Mouse (Mus musculus) embryonic facial prominence, embryonic 15.5 days (tissue): ENCODE measurements around the gene Carmil2. TPM values are rescaled to one million over a fixed set of nuclear protein-coding genes. Genes with fewer than 3 reads are reported as not detected.

Experiments
- ATAC-seq: fragments of 200-750 bp; cut with Nextera tagmentation; 2 replicates; pipeline ENCODE4 v1.8.0; 2017; ENCODE audit warnings: low read depth, moderate TSS enrichment; ENCODE audit not compliant: insufficient number of reproducible peaks, low FRiP score, low TSS enrichment
- H3K27ac ChIP-seq: fragments of 300-500 bp; sonication (generic); replicated peaks from 2 replicates; pipeline ENCODE4 v1.5.1; 2015; ENCODE audit warnings: mild to moderate bottlenecking, inconsistent platforms
- H3K27me3 ChIP-seq: fragments of 300-500 bp; sonication (generic); 2 replicates; pipeline ENCODE4 v1.6.1; 2015; ENCODE audit warnings: inconsistent platforms
- H3K36me3 ChIP-seq: fragments of 300-500 bp; sonication (generic); 2 replicates; pipeline ENCODE4 v1.6.1; 2015; ENCODE audit warnings: mild to moderate bottlenecking, inconsistent platforms
- H3K4me1 ChIP-seq: fragments of 300-500 bp; sonication (generic); 2 replicates; pipeline ENCODE4 v1.6.1; 2015; ENCODE audit warnings: inconsistent platforms
- H3K4me2 ChIP-seq: fragments of 300-500 bp; sonication (generic); replicated peaks from 2 replicates; pipeline ENCODE4 v1.6.1; 2015; ENCODE audit warnings: mild to moderate bottlenecking, inconsistent platforms
- H3K4me3 ChIP-seq: fragments of 300-500 bp; sonication (generic); replicated peaks from 2 replicates; pipeline ENCODE4 v1.5.1; 2015; ENCODE audit warnings: mild to moderate bottlenecking, inconsistent platforms
- H3K9ac ChIP-seq: fragments of 300-500 bp; sonication (generic); 2 replicates; pipeline ENCODE4 v1.6.1; 2015; ENCODE audit warnings: inconsistent platforms
- H3K9me3 ChIP-seq: fragments of 300-500 bp; sonication (generic); replicated peaks from 2 replicates; pipeline ENCODE4 v1.6.1; 2016; ENCODE audit warnings: inconsistent platforms
- WGBS: fragments of 180-500 bp; shearing (Covaris S2); methylation state at CpG from one replicate; pipeline ENCODE4 v1.1.7; 2015; 5-methylcytosine and 5-hydroxymethylcytosine counted together
- polyA plus RNA-seq: library from polyadenylated mRNA; unstranded; fragments of >200 nt; fragmentation: Nextera tagmentation; extraction: Ambion mirVana; gene quantifications from 2 replicates; pipeline ENCODE4 v1.2.1, GENCODE M21; 2015

Gene Carmil2
- polyA plus RNA-seq, 1 experiment from 2014 or later: 1.0 TPM

DNA sequence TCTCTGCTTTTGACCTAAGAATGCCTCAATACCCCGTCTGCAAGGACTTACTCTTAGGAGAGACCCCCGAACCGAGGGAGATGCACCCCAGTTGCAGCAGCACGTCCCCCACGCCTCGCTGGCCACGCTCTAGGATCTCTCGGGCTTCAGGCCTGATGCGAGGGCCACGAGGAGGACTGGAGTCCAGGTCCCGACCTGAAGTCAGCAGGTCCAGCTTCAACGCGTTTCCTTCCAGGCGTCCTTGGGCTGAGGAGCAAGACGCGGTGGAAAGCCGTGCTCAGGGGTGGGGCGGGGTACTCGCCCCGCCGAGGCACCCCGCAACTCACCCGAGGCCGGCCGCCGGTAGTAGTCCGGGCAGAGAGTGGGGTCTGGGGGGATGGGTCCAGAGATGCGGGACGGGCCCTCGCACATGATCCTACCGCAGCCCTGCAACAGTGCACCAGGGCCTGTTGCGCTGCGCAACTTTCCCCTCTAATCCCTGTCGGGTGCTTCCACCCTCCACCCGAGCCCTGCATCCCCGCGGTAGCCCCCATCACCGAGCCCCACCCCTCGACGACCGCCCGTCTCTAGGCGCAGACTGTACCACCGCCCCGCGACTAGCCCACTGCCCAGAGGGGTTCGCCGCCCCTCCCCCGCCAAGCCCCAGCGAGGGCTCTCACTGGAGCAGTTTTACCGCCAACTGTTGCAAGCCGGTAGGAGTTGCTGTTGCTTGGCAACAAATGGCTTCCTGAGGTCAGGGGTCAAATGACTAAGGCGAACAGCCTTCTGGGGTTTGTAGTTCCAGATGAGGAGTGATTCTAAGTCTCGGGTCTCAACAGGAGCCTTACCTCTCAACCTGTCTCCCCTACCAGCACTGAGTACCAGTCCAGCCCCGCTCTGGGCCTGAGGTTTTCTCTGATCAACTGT is 21.7 kb downstream of the Carmil2 start, which contains the start of the genes 4933405L10Rik and Enkd1:
Gene 4933405L10Rik (plus strand): TSS at position 158 of the 906 bp plus-strand sequence.
Gene Enkd1 (minus strand): TSS at position 713 of the 906 bp plus-strand sequence.
- ATAC-seq: peak; percentile 77
- Histone ChIP-seq H3K27ac (peak within 1 kb of the TSS; percentile 28; the same call in 1 of the 2 replicates), H3K27me3 (no peaks in the 10 kb centered on the region), H3K9me3 (no peaks in the 10 kb centered on the region), H3K9ac (peak within 1 kb of the TSS; percentile 57), H3K36me3 (peaks cover 20% of the 10 kb centered on the region), H3K4me2 (peak within 1 kb of the TSS; percentile 97), H3K4me3 (peak within 1 kb of the TSS; percentile 87), H3K4me1 (peaks cover 14% of the 10 kb centered on the region)
- WGBS: 1% methylated on average over 50 of the region's 55 CpGs

DNA sequence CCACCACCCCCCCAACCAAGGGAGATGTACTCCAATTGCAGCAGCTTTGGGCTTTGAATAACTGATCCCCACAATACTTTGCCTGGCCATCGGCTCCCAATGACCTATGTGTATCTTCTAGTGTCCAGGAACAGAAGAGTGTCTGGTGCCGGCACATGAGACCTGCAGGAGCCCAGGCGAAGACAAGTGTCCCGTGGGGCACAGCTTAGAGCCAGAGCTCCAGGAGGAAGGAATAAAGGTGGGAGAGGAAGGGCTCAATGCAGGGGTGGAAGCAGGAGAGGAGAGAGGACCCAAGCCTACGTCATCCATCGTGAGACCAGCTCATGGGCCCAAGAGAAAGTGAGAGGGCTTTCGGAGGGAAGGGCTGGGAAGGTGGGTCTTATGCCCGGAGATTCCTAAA is 22.6 kb downstream of the Carmil2 start:
- no peak overlapping the region for H3K4me2 ChIP-seq
- WGBS: 92% methylated on average over 8 of the region's 8 CpGs
- peaks cover 11% of the 10 kb centered on the region; the same call in 1 of the 2 replicates for H3K36me3 ChIP-seq
- H3K27me3 ChIP-seq: no peaks in the 10 kb centered on the region
- no peak for ATAC-seq
- H3K4me1 ChIP-seq: peaks cover 14% of the 10 kb centered on the region
- H3K4me3 ChIP-seq: no peak overlapping the region
- no peak overlapping the region for H3K9ac ChIP-seq
- no peaks in the 10 kb centered on the region for H3K9me3 ChIP-seq
- no peak overlapping the region for H3K27ac ChIP-seq

DNA sequence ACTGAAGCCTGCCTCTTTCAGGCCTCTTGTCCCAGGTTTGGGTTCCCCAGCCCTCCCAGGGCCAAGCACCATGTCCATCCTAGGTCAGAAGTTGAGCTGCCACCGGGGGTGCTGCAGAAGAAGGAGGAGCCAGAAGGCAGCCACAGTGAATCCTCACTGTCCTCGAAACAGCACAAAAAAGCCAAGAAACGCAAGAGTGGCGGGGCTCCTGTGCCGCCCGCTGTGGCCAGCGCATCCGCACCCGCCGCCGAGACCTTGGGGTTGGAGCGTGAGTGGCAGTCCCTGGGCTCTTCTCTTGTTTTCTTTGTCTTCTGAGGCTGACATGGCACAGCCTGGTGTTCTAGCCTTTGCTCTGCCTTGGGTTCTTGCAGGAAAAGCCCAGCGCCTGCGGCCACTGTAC is 23.2 kb downstream of the Carmil2 start:
- no peaks in the 10 kb centered on the region for H3K9me3 ChIP-seq
- peaks cover 5% of the 10 kb centered on the region; the same call in 1 of the 2 replicates for H3K36me3 ChIP-seq
- no peak overlapping the region for H3K27ac ChIP-seq
- WGBS: 70% methylated on average over 14 of the region's 14 CpGs
- ATAC-seq: no peak
- H3K4me2 ChIP-seq: no peak overlapping the region
- peaks cover 14% of the 10 kb centered on the region for H3K4me1 ChIP-seq
- no peak overlapping the region for H3K9ac ChIP-seq
- no peaks in the 10 kb centered on the region for H3K27me3 ChIP-seq
- H3K4me3 ChIP-seq: no peak overlapping the region

DNA sequence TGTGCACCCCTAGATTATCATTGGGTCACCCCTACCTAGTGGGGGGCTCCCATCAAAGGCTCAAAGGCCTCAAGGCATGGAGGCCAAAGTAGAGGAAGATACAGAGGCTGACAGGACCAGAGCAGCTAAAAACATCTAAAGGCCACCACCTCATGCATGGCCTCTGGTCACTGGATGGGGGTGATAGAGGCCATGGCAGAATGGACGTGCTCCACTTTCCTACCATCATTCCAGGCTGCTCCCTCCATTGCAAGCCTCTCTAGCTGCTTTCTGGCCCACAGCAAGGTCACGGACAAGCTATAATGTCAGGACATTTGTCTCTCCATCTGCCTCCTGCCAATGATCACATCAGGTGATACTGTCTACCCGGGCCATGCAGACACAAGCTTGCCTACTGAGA is 26.2 kb downstream of the Carmil2 start:
- Histone ChIP-seq H3K27ac (no peak overlapping the region), H3K9me3 (no peaks in the 10 kb centered on the region), H3K4me3 (no peak overlapping the region), H3K4me1 (peaks cover 2% of the 10 kb centered on the region; the same call in 1 of the 2 replicates), H3K36me3 (no peaks in the 10 kb centered on the region), H3K27me3 (no peaks in the 10 kb centered on the region), H3K9ac (no peak overlapping the region), H3K4me2 (no peak overlapping the region)
- 82% methylated on average over 3 of the region's 3 CpGs for WGBS
- no peak for ATAC-seq

DNA sequence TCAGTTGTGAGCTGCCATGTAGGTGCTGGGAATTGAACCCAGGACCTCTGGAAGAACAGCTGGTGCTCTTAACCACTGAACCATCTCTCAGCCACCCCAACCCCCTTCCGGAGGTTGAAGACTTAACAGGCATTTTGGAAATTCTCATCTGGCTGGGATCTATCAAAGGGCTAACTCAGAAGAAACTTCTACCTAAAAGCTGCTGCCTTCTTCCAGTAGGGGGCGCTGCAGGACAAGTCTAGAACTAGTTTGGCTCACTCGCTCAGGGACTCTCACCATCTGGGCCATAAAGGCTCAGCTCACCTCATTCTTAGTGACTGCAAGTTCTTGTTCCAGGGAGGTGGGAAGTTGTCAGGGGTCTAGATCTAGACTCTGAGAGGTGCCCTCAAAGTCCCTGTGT is 28.1 kb downstream of the Carmil2 start:
- Histone ChIP-seq H3K36me3 (no peaks in the 10 kb centered on the region), H3K9ac (no peak overlapping the region), H3K9me3 (no peaks in the 10 kb centered on the region), H3K27ac (0 out of 2 replicates have a peak overlapping the region, but pooled peaks have one; percentile 73), H3K27me3 (no peaks in the 10 kb centered on the region), H3K4me2 (no peak overlapping the region), H3K4me1 (no peaks in the 10 kb centered on the region), H3K4me3 (no peak overlapping the region)
- ATAC-seq: peak; percentile 52; the same call in 1 of the 2 replicates
- WGBS: 7% methylated on average over 3 of the region's 3 CpGs

DNA sequence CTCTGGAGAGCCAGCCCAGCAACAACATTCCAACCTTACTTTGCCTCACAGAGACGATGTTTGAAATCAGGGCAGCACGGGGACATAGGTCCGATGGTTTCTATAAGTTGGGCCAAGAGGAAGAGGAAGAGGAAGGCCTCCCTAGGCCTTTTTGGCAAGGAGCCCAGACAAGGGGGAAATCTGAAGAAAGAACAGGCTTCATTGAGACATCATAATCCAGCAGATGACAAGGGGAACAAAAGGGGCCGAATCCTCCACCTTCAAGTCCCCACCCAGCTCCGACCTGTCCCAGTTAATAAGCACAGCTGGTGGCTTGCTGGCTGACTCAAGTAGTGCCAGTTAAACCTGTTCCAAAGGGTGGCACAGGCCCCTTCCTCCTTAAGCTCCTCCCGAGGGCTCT is 29.0 kb downstream of the Carmil2 start:
- Histone ChIP-seq H3K36me3 (no peaks in the 10 kb centered on the region), H3K9me3 (no peaks in the 10 kb centered on the region), H3K4me1 (no peaks in the 10 kb centered on the region), H3K9ac (no peak overlapping the region), H3K4me2 (no peak overlapping the region), H3K4me3 (no peak overlapping the region), H3K27ac (peak overlapping the region; percentile 73), H3K27me3 (no peaks in the 10 kb centered on the region)
- 51% methylated on average over 6 of the region's 6 CpGs for WGBS
- ATAC-seq: peak; percentile 51; the same call in 1 of the 2 replicates

DNA sequence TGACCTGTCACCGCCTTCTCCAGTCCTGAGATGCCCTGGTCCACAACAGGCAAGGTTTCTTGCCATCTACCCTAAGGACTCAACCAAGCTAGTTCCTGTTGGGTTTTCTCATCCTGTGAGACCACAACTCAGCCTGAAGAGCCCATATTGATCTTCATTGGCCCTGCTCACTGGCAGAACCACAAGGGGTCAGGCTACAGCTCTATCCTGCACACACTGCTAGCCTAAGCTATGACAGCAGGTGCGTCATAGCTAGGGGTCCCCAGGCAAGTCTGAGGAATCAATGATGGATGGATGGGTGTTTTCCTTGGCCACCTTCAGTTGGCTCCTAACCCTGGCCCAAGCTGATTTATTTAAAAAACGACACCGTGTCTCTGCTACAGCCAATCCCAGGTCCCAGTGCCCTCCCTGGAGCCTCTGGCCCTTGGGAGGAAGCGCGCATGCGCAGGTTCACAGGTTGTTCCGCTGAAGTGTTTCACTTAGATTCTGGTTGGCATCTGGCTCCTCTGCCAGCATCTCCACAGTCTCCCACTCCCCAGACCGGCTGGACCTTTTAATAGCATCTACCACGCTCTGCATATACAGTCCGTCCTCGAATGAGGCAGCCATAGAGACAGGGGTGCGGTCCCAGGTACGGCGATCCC is 30.4 kb downstream of the Carmil2 start:
- H3K9me3 ChIP-seq: no peaks in the 10 kb centered on the region
- 93% methylated on average over 15 of the region's 15 CpGs for WGBS
- no peak overlapping the region for H3K4me3 ChIP-seq
- H3K9ac ChIP-seq: no peak overlapping the region
- no peaks in the 10 kb centered on the region for H3K4me1 ChIP-seq
- H3K36me3 ChIP-seq: no peaks in the 10 kb centered on the region
- H3K4me2 ChIP-seq: no peak overlapping the region
- ATAC-seq: no peak
- H3K27ac ChIP-seq: no peak overlapping the region
- H3K27me3 ChIP-seq: no peaks in the 10 kb centered on the region

DNA sequence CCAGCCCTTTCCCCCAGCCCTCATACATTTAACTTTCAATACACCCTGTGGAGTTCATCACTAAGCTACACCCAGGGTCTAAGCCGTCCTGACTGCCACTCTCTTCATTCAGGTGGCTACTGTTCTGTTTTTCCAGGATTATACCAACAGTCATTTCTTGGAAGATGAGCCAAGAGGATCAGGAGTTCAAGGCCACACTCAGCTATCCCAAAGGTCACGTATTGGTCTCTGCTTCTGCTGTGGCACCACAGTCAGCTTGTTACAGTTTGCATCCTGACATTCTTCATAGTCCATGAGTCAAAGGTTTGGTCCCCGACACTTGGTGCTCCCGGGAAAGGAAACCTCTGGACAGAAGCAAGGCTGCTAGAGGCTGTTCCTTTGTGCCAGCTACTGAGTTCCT is 33.6 kb downstream of the Carmil2 start:
- Histone ChIP-seq H3K27ac (no peak overlapping the region), H3K4me2 (no peak overlapping the region), H3K9me3 (no peaks in the 10 kb centered on the region), H3K9ac (no peak overlapping the region), H3K27me3 (no peaks in the 10 kb centered on the region), H3K4me1 (no peaks in the 10 kb centered on the region), H3K4me3 (no peak overlapping the region), H3K36me3 (peaks cover 8% of the 10 kb centered on the region; the same call in 1 of the 2 replicates)
- no peak for ATAC-seq
- 86% methylated on average over 4 of the region's 4 CpGs for WGBS

DNA sequence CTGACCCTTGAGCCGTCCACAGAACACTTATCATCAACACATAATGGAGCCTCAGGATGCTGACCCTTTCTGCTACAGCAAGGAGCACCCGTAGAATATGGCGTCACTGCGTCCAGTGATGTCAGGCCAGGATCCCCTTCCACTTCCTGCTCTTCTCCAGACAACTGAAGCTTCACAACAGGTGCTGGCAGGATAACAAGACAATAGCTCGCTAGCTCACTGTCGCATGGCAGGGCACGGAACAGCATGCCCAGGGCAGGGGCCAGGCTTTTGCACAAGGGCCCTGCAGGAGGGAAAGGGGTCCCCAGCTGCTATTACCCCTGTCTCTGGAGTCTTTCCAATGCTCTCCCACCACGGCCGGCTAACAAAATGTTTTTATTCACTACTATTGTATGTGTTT is 36.8 kb downstream of the Carmil2 start:
- no peak for ATAC-seq
- no peaks in the 10 kb centered on the region for H3K9me3 ChIP-seq
- no peak overlapping the region for H3K4me2 ChIP-seq
- H3K4me3 ChIP-seq: no peak overlapping the region
- no peak overlapping the region for H3K9ac ChIP-seq
- H3K27ac ChIP-seq: no peak overlapping the region
- 91% methylated on average over 9 of the region's 9 CpGs for WGBS
- peaks cover 29% of the 10 kb centered on the region for H3K36me3 ChIP-seq
- H3K4me1 ChIP-seq: no peaks in the 10 kb centered on the region
- no peaks in the 10 kb centered on the region for H3K27me3 ChIP-seq

DNA sequence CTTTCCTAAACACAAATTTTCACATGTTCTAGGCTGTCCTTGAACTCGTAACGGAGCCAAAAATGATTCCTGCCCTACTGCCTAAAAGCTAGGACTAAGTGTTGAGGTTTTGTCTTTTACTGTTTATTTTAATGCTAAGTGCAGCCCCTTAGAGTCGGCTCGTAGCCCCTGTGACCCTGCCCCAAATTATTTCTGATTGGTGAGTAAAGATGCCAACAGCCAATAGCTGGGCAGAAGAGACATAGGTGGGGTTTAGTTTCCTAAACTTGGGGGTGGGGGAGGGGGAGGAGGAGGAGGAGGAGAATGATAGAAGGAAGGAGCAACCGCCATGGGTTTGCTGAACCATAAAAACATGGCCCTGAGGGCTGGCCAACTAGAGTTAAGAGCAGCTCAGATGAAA is 39.7 kb downstream of the Carmil2 start:
- H3K4me3 ChIP-seq: no peak overlapping the region
- H3K4me2 ChIP-seq: no peak overlapping the region
- no peak overlapping the region for H3K27ac ChIP-seq
- H3K4me1 ChIP-seq: no peaks in the 10 kb centered on the region
- H3K36me3 ChIP-seq: peaks cover 36% of the 10 kb centered on the region
- H3K27me3 ChIP-seq: no peaks in the 10 kb centered on the region
- H3K9me3 ChIP-seq: no peaks in the 10 kb centered on the region
- 68% methylated on average over 5 of the region's 5 CpGs for whole genome bisulfite sequencing
- H3K9ac ChIP-seq: no peak overlapping the region
- ATAC-seq: no peak

DNA sequence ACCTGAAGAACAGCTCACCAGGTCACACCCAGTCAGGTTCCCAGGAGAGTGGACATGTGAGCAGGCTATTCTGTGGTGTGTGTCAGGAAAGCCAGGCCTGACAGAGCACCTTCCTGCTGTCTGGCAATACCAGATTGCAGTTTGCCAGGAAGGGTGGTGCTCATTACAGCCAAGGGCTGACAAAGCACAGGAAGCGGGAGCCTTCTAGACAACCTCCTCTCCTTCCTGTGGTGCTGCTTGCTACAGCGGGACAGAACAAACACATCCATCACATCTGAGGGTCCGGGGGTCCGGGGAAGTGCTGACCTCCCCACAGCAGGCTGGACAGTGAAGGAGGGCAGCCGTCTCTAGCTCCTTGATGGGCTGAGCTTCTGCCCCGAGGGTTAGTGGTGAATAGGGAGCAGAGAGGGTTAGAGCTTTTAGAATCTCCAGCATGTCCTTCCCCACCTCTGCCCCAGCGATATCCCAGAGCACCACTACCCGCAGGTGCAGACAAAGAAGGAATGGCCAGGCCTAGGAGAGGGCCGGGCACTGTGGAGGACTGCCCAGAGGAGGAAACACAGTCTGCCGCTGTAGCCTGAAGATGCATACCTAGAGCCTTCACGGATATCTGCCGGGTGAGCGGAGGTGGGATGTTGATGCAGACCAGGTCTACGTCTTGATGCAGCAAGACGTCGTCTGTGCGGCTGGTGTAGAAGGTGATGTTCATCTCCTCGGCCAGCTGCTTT is 41.5 kb downstream of the Carmil2 start:
- Histone ChIP-seq H3K36me3 (peaks cover 36% of the 10 kb centered on the region), H3K9me3 (no peaks in the 10 kb centered on the region), H3K4me2 (no peak overlapping the region), H3K27ac (peak overlapping the region; percentile 28; the same call in 1 of the 2 replicates), H3K4me3 (no peak overlapping the region), H3K27me3 (no peaks in the 10 kb centered on the region), H3K9ac (no peak overlapping the region), H3K4me1 (no peaks in the 10 kb centered on the region)
- ATAC-seq: 0 out of 2 replicates have a peak, but pooled peaks have one; percentile 34
- WGBS: 86% methylated on average over 18 of the region's 18 CpGs
